Mouse (Mus musculus): ENCODE results near the gene Adra1b.

DNA sequence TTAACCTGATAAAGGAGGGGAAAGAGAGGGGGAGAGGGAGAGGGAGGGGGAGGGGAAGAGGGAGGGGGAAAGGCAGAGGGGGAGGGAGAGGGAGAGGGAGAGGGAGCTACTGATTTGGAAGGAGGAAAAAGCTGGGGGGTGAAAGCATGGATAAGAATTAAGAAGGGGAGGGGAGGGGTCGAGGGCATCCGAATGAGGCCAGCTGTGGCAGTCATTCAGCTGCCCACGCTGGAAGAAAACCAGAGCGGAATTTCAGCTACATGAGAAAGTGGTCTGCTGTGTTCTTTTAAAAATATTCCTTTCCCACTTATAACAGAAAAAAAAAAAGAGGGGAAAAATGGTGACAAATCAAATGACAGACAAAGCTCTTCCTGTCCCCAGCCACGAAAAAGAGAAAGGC lies 88.5 kb downstream of the Adra1b start:
- TF ChIP-seq CTCF (IDR thresholded peaks at IDR 0.05; ENCODE audit: low read depth, low read length) (no peak), GATA1 (IDR thresholded peaks at IDR 0.05; ENCODE audit: borderline replicate concordance, low read length) (no peak), TAL1 (conservative IDR thresholded peaks at IDR 0.05; ENCODE audit: low read depth, low read length) (no peak), POLR2AphosphoS5 (IDR thresholded peaks at IDR 0.05; ENCODE audit: insufficient replicate concordance, low read depth, low read length) (no peak)
